Mouse (Mus musculus) lung, postnatal 10 days (tissue): ENCODE results near the gene Hoxa6.

Source experiments
- DNase-seq: peaks from one replicate; pipeline ENCODE4 v3.0.0; 2021

Hoxa6 gene

DNA sequence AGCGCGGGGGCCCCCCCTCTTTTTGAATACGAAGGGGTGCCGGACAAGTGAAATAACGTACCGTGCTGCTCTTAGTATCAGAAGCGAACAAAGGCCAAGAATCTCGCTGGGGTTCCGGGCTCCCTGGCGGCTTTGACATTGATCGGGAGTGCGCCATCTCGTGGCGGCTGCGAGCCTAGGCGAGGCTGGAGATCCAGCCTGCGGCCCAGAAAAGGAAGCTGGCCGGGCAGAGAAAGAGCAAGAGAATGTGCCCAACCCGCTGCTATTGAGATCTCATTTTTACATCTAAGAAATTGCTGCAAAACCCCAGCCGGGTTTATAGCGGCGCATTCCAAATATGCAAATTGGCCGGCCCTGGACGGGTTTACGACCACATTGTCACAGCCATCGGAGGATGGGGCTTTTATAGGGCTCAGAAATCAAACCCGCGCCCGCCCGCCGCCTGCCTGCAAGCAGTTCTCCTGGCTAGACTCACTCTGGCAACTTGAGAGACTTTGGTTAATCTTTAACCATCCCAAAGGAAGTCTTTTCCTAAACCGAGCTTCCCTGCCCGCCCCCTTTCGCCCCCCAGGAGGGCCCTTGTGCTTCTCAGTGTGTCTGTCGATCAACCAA, 32.0 kb upstream of the Hoxa6 start, which contains the start of gene Hoxa10:
Gene Hoxa10, minus strand, starts transcription at position 466 of the 612 bp plus-strand sequence.
- DNase-seq = peak; percentile 89

- no peak for DNase-seq
Measured at GRCm38 (mm10) chr6:52239625-52240388, 31.3 kb upstream of the Hoxa6 start.

DNA sequence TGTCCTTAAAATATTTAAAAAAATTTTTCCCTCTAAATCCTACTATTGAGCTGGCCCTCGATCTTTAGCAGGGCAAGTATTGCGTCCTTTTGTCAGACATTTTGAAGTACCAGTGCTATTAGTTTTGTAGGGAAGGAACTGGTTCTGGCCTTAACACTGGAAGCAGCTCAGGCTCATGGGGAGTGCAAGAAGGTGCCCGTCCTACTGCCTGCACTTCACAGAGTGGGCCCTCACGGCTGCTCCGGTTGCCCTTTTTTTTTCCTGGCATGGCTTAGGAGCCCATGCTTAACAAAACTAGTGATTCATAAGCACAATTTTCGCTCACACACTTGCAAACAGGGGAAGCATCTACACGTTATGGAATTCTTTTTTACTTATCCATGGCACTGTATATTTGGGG, 30.5 kb upstream of the Hoxa6 start:
- no peak for DNase-seq

DNA sequence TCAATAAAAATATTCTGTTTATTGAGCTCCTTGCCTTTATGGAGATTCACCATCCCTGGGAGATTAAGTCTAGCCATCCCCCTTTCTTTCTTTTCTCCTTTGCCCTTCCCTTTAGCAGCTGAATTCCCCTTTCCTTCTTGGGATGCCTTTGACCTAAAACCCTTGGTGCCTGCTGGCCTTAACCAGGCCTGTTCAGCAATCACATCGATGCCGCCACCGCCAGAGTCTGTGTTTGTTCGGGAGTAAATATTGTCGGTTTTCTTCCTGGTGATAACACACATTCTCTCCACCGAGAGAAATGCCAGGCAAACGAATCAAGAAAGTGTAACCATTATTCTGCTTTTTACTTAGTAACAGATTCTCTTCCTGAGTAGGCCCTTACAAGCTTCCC, 29.6 kb upstream of the Hoxa6 start:
- DNase-seq = no peak

DNA sequence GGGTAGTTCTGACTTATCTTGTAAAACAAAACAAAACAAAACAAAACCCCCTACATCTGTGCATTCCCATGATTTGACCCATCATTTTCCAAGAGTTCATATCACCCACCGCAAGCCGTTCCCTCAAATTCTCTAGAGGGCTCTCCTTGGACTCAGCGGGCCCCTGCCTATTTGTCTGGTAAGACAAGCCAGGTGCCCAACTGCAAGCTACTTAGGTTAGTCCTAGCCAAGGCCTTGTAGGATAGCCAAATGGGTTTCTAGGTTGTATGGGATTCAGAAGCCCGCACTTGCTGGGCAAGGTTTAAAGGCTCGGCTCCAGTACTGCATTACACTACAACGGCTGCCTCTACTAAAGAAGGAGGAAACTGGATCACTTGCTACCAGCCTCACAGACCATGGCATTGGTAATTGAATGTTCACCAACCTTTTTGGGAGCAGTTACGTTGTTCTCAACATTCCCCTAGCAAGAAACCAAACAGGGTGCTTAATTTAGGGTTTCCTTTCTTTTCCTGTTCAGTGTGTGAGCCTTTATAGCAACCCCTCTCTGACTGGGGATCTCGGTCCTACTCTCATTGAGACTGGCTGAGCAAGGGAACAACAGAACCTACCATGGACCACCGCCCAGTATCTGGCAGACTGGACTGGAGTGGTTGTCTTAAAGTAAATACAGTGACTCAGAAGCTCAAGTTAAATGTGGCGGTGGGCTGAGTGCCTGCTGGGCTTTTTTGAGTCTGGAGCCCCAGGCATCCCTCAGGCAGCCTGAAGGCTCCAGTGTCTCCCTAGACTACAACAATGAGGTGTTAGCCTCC, 29.0 kb upstream of the Hoxa6 start:
- no peak for DNase-seq

DNA sequence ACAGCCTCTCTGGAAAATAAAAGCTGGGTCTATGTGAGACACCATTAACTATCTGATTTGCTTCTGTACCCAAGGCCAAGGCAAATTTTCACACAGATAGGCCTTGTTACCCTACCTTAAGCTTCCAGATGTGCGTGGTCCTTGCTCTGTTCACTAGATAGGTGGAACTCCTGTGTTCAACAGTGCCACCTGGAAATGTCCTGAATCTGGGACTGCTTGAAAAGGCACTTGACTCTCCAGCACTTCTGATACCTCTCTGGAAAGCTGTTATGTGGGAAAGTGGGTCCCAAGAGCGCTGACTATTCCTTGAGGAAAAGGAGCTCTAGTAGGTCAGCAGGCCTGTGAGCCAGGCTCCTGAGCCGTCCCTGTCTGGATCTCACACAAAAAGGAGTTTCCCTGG, 28.3 kb upstream of the Hoxa6 start:
- no peak for DNase-seq

DNA sequence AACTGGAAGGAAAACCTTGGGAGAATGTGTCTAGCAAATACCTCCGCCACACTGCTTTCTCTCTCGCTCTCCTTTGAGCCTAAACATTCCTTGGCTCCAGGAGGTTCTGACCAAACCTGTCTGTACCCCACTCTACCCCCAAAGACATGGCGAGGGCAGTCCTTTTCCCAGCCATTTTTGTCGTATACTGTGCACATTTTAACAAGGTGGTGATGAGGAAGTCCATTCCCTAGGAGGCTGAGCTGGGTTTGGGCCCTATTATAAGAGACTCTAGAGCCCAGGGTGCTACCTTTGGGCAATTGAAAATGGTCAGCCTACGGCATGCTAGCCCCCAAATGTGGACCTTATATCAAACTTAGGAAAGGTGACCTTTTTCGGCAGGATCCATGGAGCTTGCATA, 27.3 kb upstream of the Hoxa6 start:
- no peak for DNase-seq

DNA sequence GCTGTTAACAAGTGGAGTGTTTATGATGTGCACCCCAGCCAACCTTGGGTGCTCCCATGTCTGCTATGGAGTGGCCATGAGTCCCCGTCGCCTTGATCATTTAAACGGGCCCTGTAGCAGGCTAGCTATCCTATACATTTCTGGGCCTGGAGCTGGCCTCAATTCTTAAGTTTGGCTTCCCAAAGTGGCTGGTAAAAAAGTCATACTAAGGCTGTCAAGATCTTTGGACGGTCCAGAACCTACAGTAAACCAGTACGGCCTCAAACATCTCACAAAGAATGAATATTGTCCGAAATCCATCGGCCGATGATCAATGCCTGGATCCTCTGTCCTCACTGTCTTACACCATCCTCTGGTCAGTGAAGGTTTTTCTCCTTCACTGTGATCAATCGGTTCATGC, 26.7 kb upstream of the Hoxa6 start:
- DNase-seq = no peak

- DNase-seq = no peak
Measured at GRCm38 (mm10) chr6:52234428-52235140, 26.1 kb upstream of the Hoxa6 start.

DNA sequence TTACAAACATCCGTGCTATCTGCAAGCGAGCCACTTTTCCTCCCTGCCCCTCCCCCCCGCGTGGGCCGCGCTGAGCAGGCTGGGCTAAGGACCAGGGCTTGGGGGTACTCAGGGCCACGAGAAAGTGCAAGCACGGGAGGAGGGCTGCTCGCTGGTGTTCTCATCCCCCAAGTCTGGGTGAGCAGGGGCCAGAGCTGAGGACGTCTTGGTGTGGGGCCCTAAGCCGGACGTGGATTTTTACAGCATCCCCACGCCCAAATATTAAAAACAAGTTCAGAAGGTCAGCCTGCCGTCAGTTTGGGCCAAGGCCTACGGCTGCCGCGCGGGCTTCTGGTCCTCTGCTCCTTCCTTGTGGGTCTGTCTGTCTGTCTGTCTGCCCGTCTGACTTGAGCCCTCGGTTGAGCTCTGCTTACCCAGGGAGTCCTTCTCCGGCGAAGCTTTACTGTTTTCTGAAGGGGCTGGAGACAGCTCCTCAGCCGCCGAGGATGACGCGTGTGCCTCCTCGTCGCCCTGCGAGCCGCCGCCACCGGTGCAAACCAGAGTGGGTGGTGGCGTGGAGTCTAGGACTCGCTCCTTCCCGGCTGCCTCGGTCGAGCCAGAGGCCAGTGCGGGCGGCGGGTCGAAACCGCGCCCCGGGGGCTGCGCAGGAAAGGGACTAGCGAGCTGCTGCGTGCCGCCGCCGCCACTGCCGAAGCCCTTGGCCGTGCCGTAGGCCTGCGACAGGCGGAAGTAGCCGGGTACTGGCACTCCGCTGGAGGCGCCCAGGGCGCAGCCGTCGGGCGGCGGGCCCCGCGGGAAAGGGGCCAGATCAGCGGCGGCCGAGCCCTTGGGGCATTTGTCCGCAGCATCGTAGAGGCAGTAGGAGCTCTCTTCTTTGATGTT, 25.3 kb upstream of the Hoxa6 start:
- DNase-seq = no peak

- DNase-seq = no peak
Measured at GRCm38 (mm10) chr6:52232984-52233545, 24.5 kb upstream of the Hoxa6 start.

GRCm38 (mm10) chr6:52232568-52232965, 24.0 kb upstream of the Hoxa6 start:
- no peak for DNase-seq

GRCm38 (mm10) chr6:52231885-52232567, 23.5 kb upstream of the Hoxa6 start:
- DNase-seq = no peak

GRCm38 (mm10) chr6:52230516-52231165, 22.1 kb upstream of the Hoxa6 start, which contains the start of gene Hoxa9:
TSS of gene Hoxa9 (minus strand) at chr6:52231089.
- no peak for DNase-seq

DNA sequence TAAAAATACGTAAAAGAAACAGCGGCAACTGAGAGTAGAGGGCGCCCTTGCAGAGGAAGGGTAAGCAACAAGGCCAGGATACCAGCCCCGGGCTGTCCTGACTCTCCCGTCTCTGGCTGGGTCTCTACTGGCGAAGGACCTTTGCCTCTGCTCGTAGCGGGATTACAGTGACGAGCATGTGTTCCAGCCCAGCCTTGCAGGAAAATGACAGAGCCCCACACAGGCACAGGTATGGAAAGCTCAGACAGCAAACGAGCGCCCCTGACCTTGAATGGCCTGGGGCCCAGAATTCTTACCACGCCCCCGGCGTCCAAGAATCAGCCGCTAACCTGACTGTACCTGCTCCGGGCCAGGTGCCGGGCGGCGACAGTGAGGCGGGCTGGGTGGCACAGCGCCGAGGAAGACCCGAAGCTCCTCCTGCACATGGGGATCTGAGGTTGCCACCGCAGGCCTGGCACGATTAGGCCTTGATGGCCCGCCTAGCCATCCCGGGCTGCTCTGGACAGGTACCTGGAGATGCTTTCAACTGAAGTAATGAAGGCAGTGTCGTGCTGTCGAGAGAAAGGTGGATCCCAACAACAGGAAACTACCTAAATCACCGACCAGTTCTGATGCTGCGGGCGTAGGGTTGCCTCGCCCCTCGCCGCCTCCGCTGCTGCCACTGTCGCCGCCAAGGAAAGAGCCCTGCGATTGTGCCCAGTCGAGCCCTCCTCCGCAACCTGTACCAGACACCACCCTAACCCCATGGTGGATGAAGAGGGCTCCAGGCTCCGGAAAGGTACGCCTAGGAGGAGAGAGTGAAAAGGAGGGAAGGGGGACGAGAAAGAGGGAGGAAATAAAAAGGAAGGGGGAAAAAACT, 21.3 kb upstream of the Hoxa6 start:
- no peak for DNase-seq

DNA sequence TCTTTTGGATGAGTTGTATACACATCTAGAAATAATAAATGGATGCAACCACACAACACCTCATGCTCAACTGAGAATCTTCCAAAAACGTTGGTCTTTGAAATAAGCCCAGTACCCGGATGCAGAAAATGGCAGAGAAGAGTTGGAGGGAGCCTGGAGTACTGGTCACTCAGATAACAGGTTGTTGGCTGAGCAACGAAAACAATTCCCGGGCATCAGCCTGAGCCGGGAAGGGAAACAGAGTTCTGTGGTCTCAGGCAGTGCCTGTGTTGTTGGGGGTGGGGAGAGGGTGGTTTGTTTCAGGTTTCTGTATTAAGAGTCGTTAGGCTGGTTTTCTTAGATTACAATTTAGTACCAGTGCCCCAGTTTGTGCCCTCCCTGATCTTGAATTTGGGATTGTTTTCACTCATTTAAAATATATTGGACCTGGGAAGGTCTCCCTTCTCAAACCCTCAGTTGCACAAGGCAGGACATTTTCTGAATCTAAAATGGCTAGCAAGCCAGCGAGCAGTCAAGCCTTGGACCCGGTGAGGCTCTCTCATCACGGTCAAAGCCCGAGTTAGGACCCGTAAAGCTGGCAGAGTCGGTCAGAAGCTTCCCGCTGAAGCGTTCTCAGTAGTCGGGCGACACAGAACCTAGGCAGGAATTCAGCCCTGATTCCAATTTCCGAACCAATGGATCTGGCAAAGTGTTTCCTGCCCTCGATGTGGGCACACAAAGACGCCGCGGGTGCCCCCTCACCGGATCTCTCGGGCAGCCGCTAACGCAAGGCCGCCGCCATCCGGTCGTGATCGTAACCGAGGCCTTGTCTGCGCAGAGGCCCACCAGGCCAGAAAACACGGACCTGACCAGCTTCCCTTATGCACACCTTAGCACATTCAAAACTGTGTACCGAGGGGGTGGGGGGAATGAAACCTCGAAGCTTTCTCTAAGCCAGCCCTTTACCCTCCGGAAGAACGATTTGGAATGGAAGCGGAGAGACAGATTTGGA, 20.2 kb upstream of the Hoxa6 start:
- no peak for DNase-seq

DNA sequence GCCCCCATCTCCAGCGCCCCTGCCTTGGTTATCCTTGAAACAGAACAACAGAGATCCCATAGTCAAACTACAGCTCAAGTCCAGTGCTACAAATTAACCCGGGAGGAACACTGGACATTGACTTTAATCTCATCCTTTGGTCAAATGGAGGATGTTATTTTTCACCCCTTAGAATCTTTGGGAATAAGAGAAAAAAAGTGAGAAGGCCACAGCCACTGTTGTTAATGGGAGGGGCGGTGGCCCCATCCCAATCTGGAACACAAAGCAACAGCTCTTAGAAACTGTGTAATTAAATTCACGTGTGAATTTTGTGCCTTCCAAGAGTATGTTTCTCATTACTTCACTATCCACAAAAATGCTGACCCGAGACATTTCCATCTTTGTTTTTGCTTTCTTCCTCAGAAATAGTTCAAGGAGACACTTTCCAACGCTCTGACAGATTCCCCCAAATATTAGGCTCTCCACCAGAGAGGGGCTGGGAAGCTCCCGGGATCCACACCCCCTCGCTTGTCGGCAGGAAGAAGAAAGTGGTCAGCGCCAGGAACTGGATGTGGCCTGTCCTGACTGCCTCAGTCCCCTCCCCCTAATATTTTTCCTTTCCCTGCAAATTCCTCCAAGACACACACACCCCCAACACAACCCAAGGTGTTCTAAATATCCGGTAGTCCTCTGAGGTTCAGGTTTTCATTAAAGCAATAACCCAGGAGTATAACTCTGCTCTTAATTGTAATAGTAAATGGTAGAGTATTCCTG, 19.1 kb upstream of the Hoxa6 start:
- DNase-seq = no peak
